ENCODE assay signal across 8 mouse cellular contexts in the genomic region with DNA sequence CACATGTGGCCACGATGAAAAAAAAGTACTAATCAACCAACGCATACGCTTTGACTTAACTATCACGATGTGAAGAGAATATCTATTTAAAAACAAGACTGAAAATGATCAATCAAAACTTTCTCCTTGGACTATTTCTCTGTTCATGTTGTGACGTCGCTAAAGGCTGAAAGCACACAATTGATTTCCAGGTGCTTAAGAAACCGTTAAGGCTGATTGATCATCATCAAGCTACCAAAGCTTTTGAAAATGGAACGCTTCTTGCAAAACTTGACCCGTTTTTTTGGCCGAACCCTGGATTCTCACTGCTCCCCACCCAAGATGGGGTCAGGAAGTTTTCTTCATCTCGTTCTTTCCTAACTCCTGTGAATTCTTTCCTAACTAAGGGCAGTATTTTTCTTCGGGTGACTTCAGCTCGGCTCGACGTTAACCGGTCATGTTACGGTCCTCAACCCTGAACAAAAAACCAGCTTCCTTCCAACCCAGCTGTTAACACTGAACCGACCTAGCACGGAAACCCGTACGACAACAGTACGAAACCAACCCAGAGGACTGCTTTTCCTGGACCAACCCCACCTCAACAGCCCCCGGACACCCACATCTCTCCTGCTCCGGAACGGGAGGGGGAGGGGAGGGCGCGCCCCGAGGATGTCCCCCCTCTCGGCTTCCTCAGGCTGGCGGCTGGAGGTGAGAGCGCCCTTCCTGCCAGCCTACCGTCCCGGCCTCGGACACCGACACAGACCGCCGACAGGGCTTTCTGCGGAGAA. TPM values are rescaled to one million over a fixed set of nuclear protein-coding genes. Genes with fewer than 3 reads are reported as not detected.
DNase-seq lines count a peak whose midpoint lies in the region; ATAC-seq lines count a peak whose summit lies in the region.

No protein-coding gene starts in this region.

- peaks cover 2% of the 10 kb centered on the region; the same call in 1 of the 2 replicates for H3K4me1 ChIP-seq in hindbrain, embryonic 11.5 days (replicated peaks; ENCODE audit: control insufficient read depth, insufficient read depth, low read length)

- H3K27me3 ChIP-seq in hindbrain, embryonic 11.5 days (ENCODE audit: control insufficient read depth, insufficient read depth, low read length), result no peaks in the 10 kb centered on the region

- peak overlapping the region; percentile 85 for H3K9ac ChIP-seq in hindbrain, embryonic 11.5 days (ENCODE audit: low read depth, low read length)

- peak overlapping the region; percentile 65 for H3K4me2 ChIP-seq in hindbrain, embryonic 11.5 days (replicated peaks; ENCODE audit: low read depth, low read length)

- DNase-seq in embryo, embryonic 10.5 days (ENCODE audit: low spot score), result peak; percentile 47
- DNase-seq in embryo, embryonic 11 days, result no peak
- peak; percentile 68 for DNase-seq in 416B (ENCODE audit: low read depth)
- DNase-seq in hindbrain, embryonic 11.5 days (ENCODE audit: low spot score), result no peak
- peak; percentile 88 for DNase-seq in thymus, postnatal 14 days
- no peak for DNase-seq in right cerebral cortex, postnatal 10 days (ENCODE audit: low spot score in 2 of 2)

- peak overlapping the region; percentile 89 for H3K27ac ChIP-seq in hindbrain, embryonic 11.5 days (ENCODE audit: low read depth, low read length)
- peak overlapping the region; percentile 24; the same call in 1 of the 2 replicates for H3K27ac ChIP-seq in macrophage

- H3K79me2 ChIP-seq in macrophage (ENCODE audit: inconsistent target), result peaks cover 60% of the 10 kb centered on the region

- 1% methylated on average over 38 of the region's 38 CpGs for WGBS in hindbrain, embryonic 11.5 days
- WGBS in macrophage (ENCODE audit: missing documents), result 2% methylated on average over 38 of the region's 38 CpGs

- H3K36me3 ChIP-seq in hindbrain, embryonic 11.5 days (ENCODE audit: control insufficient read depth, insufficient read depth, low read length), result no peaks in the 10 kb centered on the region
- no peaks in the 10 kb centered on the region for H3K36me3 ChIP-seq in macrophage (ENCODE audit: inconsistent target)

- H3K4me3 ChIP-seq in hindbrain, embryonic 11.5 days (ENCODE audit: low read depth, low read length), result peak overlapping the region; percentile 83
- H3K4me3 ChIP-seq in macrophage (ENCODE audit: inconsistent target), result peak overlapping the region; percentile 71

- peak; percentile 23 for ATAC-seq in common myeloid progenitor, adult 5-6 weeks (replicated peaks; ENCODE audit: low read depth, poor library complexity, severe bottlenecking)
- no peak; the same call in 1 of the 2 replicates for ATAC-seq in hindbrain, embryonic 11.5 days (ENCODE audit: low FRiP score)

- H3K9me3 ChIP-seq in hindbrain, embryonic 11.5 days (ENCODE audit: control insufficient read depth, low read length), result no peaks in the 10 kb centered on the region

RNA-seq across cellular contexts. Expression of gene Nck1, which starts 0.8 kb away (rescaled TPM):
- total RNA-seq in common myeloid progenitor, adult 5-6 weeks (2017), result 22.9 and 39.1 TPM in 2 replicates
- 74.2 and 78.4 TPM in 2 replicates for polyA plus RNA-seq in hindbrain, embryonic 11.5 days (2014; fragmentation: Nextera tagmentation; extraction: Ambion mirVana)
- total RNA-seq in macrophage (2018; cell fraction: chromatin; rRNA removed), result 100 to 1,000 TPM in 1 of 26 experiments, 10 to 100 TPM in 25; 18.8 to 126 (median 47.6) TPM
- 100 to 1,000 TPM in 1 of 26 experiments, 10 to 100 TPM in 25; 29.8 to 102 (median 38.8) TPM for total RNA-seq in macrophage (2018; cell fraction: cytosol; rRNA removed)
- 100 to 1,000 TPM in 1 of 26 experiments, 10 to 100 TPM in 25; 25.6 to 111 (median 60.5) TPM for total RNA-seq in macrophage (2018; cell fraction: nucleus; rRNA removed)
- 31.2 to 47.4 TPM (median 39.3 TPM) in 3 replicates for polyA plus RNA-seq in macrophage (2018)

RNA-seq across cellular contexts. Expression of gene Slc35g2, which starts 25.8 kb away (rescaled TPM):
- not detected in 2 replicates for total RNA-seq in common myeloid progenitor, adult 5-6 weeks (2017)
- 5.9 and 9.2 TPM in 2 replicates for polyA plus RNA-seq in hindbrain, embryonic 11.5 days (2014; fragmentation: Nextera tagmentation; extraction: Ambion mirVana)
- 1 to 10 TPM in 2 of 26 experiments, not detected in 24; 1.0 to 1.1 TPM for total RNA-seq in macrophage (2018; cell fraction: chromatin; rRNA removed)
- total RNA-seq in macrophage (2018; cell fraction: cytosol; rRNA removed), result under 1 TPM in 13 of 26 experiments, not detected in 13; 0.07 to 0.86 (median 0.31) TPM
- total RNA-seq in macrophage (2018; cell fraction: nucleus; rRNA removed), result 1 to 10 TPM in 1 of 26 experiments, under 1 TPM in 2, not detected in 23; 0.74 to 1.5 (median 0.86) TPM
- 0.37 TPM in 2 of 3 replicates, not detected in the other for polyA plus RNA-seq in macrophage (2018)

RNA-seq across cellular contexts. Expression of gene Stag1, which starts 52.5 kb away (rescaled TPM):
- total RNA-seq in common myeloid progenitor, adult 5-6 weeks (2017), result 101 and 133 TPM in 2 replicates
- polyA plus RNA-seq in hindbrain, embryonic 11.5 days (2014; fragmentation: Nextera tagmentation; extraction: Ambion mirVana), result 51.0 and 57.4 TPM in 2 replicates
- 100 to 1,000 TPM; 199 to 302 (median 234) TPM for total RNA-seq in macrophage (2018; cell fraction: chromatin; rRNA removed)
- 10 to 100 TPM; 23.5 to 39.2 (median 30.4) TPM for total RNA-seq in macrophage (2018; cell fraction: cytosol; rRNA removed)
- total RNA-seq in macrophage (2018; cell fraction: nucleus; rRNA removed), result 100 to 1,000 TPM in 13 of 26 experiments, 10 to 100 TPM in 13; 66.3 to 233 (median 108) TPM
- polyA plus RNA-seq in macrophage (2018), result 18.0 to 41.6 TPM (median 28.5 TPM) in 3 replicates

RNA-seq across cellular contexts. Expression of gene Il20rb, which starts 58.5 kb away (rescaled TPM):
- 1.6 and 2.3 TPM in 2 replicates for total RNA-seq in common myeloid progenitor, adult 5-6 weeks (2017)
- 0.77 and 0.94 TPM in 2 replicates for polyA plus RNA-seq in hindbrain, embryonic 11.5 days (2014; fragmentation: Nextera tagmentation; extraction: Ambion mirVana)
- 10 to 100 TPM in 24 of 26 experiments, 1 to 10 TPM in 2; 8.4 to 22.7 (median 15.7) TPM for total RNA-seq in macrophage (2018; cell fraction: chromatin; rRNA removed)
- 1 to 10 TPM in 25 of 26 experiments, under 1 TPM in 1; 0.83 to 2.6 (median 1.6) TPM for total RNA-seq in macrophage (2018; cell fraction: cytosol; rRNA removed)
- 10 to 100 TPM in 14 of 26 experiments, 1 to 10 TPM in 12; 5.0 to 32.8 (median 10.6) TPM for total RNA-seq in macrophage (2018; cell fraction: nucleus; rRNA removed)
- polyA plus RNA-seq in macrophage (2018), result 1.2 to 1.4 TPM (median 1.3 TPM) in 3 replicates

Comparison
In these comparisons a context has a peak if more than half of its experiments do, and no peak if none do; other contexts are left out.
1. DNase-seq: peak in embryo, embryonic 10.5 days (single experiment), 416B (single experiment) and thymus, postnatal 14 days (single experiment); none in embryo, embryonic 11 days (single experiment), hindbrain, embryonic 11.5 days (single experiment) and right cerebral cortex, postnatal 10 days (0 of 2).